13 mouse cellular contexts compared by ENCODE assay signal in genomic region chr7:84237655-84238054, GRCm38 (mm10).
A peak's percentile ranks its signal among the peaks of the same experiment; 100 is the strongest.
DNase-seq lines count a peak whose midpoint lies in the region; ATAC-seq lines count a peak whose summit lies in the region.
"Had no signal": no experiment of that assay in that cellular context is flagged by ENCODE, and none has a peak within 500 bp of the region (broad histone marks: within the 10 kb centered on the region; RNA-seq: fewer than 3 reads in every experiment).

No protein-coding gene starts in this region.

- peak; percentile 69; the same call in 1 of the 2 replicates for ATAC-seq in kidney, embryonic 15.5 days (replicated peaks; ENCODE audit: low FRiP score)
- peak; percentile 82 for ATAC-seq in embryonic facial prominence, embryonic 14.5 days (ENCODE audit: low read depth)
- ATAC-seq in lung, embryonic 16.5 days (ENCODE audit: low read depth) = peak; percentile 79; the same call in 1 of the 2 replicates
- ATAC-seq in hindbrain, embryonic 16.5 days = no peak
- ATAC-seq: Patski had no signal

- WGBS in kidney, embryonic 15.5 days = 23% methylated on average over 4 of the region's 4 CpGs
- WGBS in embryonic facial prominence, embryonic 14.5 days = 60% methylated on average over 4 of the region's 4 CpGs
- 45% methylated on average over 4 of the region's 4 CpGs for WGBS in lung, embryonic 16.5 days
- WGBS in hindbrain, embryonic 16.5 days = 65% methylated on average over 4 of the region's 4 CpGs

- H3K27me3 ChIP-seq in kidney, embryonic 15.5 days = no peaks in the 10 kb centered on the region
- H3K27me3 ChIP-seq in embryonic facial prominence, embryonic 14.5 days (replicated peaks; ENCODE audit: control insufficient read depth, insufficient read depth, low read length) = no peaks in the 10 kb centered on the region
- no peaks in the 10 kb centered on the region for H3K27me3 ChIP-seq in lung, embryonic 16.5 days (ENCODE audit: control insufficient read depth, insufficient read depth, low read depth, low read length)
- H3K27me3 ChIP-seq in hindbrain, embryonic 16.5 days (replicated peaks; ENCODE audit: control insufficient read depth, insufficient read depth, low read length) = no peaks in the 10 kb centered on the region
- H3K27me3 ChIP-seq: Patski had no signal

- no peak overlapping the region for H3K27ac ChIP-seq in kidney, embryonic 15.5 days
- H3K27ac ChIP-seq in embryonic facial prominence, embryonic 14.5 days (replicated peaks; ENCODE audit: low read depth, low read length) = no peak overlapping the region
- H3K27ac ChIP-seq in lung, embryonic 16.5 days (ENCODE audit: low read length) = peak overlapping the region; percentile 48
- no peak overlapping the region for H3K27ac ChIP-seq in hindbrain, embryonic 16.5 days (ENCODE audit: low read depth, low read length)

- H3K9ac ChIP-seq in kidney, embryonic 15.5 days = no peak overlapping the region
- no peak overlapping the region for H3K9ac ChIP-seq in embryonic facial prominence, embryonic 14.5 days (ENCODE audit: low read depth, low read length)
- H3K9ac ChIP-seq in lung, embryonic 16.5 days (ENCODE audit: low read length) = no peak overlapping the region
- no peak overlapping the region for H3K9ac ChIP-seq in hindbrain, embryonic 16.5 days (ENCODE audit: low read depth, low read length)

- no peak overlapping the region for H3K4me2 ChIP-seq in kidney, embryonic 15.5 days
- no peak overlapping the region for H3K4me2 ChIP-seq in embryonic facial prominence, embryonic 14.5 days (ENCODE audit: low read depth, low read length)
- no peak overlapping the region for H3K4me2 ChIP-seq in lung, embryonic 16.5 days (ENCODE audit: low read depth, low read length)
- H3K4me2 ChIP-seq in hindbrain, embryonic 16.5 days (ENCODE audit: low read length) = no peak overlapping the region

- no peaks in the 10 kb centered on the region for H3K9me3 ChIP-seq in kidney, embryonic 15.5 days (replicated peaks)
- H3K9me3 ChIP-seq in embryonic facial prominence, embryonic 14.5 days (ENCODE audit: control insufficient read depth, low read length) = no peaks in the 10 kb centered on the region
- H3K9me3 ChIP-seq in lung, embryonic 16.5 days (ENCODE audit: control insufficient read depth, low read length) = no peaks in the 10 kb centered on the region
- no peaks in the 10 kb centered on the region for H3K9me3 ChIP-seq in hindbrain, embryonic 16.5 days (ENCODE audit: control insufficient read depth, low read length)

- H3K4me1 ChIP-seq in kidney, embryonic 15.5 days = 0 out of 2 replicates have a peak, but pooled peaks cover 6% of the 10 kb centered on the region
- H3K4me1 ChIP-seq in embryonic facial prominence, embryonic 14.5 days (ENCODE audit: control insufficient read depth, insufficient read depth, low read length) = no peaks in the 10 kb centered on the region
- H3K4me1 ChIP-seq in lung, embryonic 16.5 days (replicated peaks; ENCODE audit: control insufficient read depth, insufficient read depth, low read length) = peaks cover 8% of the 10 kb centered on the region
- H3K4me1 ChIP-seq in hindbrain, embryonic 16.5 days (ENCODE audit: control insufficient read depth, insufficient read depth, low read depth, low read length) = no peaks in the 10 kb centered on the region

- no peaks in the 10 kb centered on the region for H3K36me3 ChIP-seq in kidney, embryonic 15.5 days
- no peaks in the 10 kb centered on the region for H3K36me3 ChIP-seq in embryonic facial prominence, embryonic 14.5 days (ENCODE audit: control insufficient read depth, insufficient read depth, low read length)
- no peaks in the 10 kb centered on the region for H3K36me3 ChIP-seq in lung, embryonic 16.5 days (ENCODE audit: control insufficient read depth, insufficient read depth, low read length)
- no peaks in the 10 kb centered on the region for H3K36me3 ChIP-seq in hindbrain, embryonic 16.5 days (ENCODE audit: control insufficient read depth, insufficient read depth, low read length)

- DNase-seq in kidney, adult 8-10 months = no peak
- peak; percentile 68 for DNase-seq in embryonic facial prominence, embryonic 14.5 days (ENCODE audit: low spot score)
- peak; percentile 12 for DNase-seq in retina, postnatal 1 day
- DNase-seq in gastrocnemius, adult 8-10 months (ENCODE audit: low spot score in 2 of 2) = no peak
- no peak for DNase-seq in urinary bladder, postnatal 36 days (ENCODE audit: low spot score in 2 of 2)
- DNase-seq: cerebellum, postnatal 25 days; gastrocnemius, postnatal 25 days; kidney, postnatal 36 days; layer of hippocampus, postnatal 36 days had no signal

- no peak overlapping the region for H3K4me3 ChIP-seq in kidney, embryonic 15.5 days (replicated peaks)
- no peak overlapping the region for H3K4me3 ChIP-seq in embryonic facial prominence, embryonic 14.5 days (ENCODE audit: low read depth, low read length)
- H3K4me3 ChIP-seq in lung, embryonic 16.5 days (ENCODE audit: low read length) = no peak overlapping the region
- no peak overlapping the region for H3K4me3 ChIP-seq in hindbrain, embryonic 16.5 days (ENCODE audit: low read length)

Comparison
In these comparisons a context has a peak if more than half of its experiments do, and no peak if none do; other contexts are left out.
1. DNase-seq: peak in embryonic facial prominence, embryonic 14.5 days (single experiment) and retina, postnatal 1 day (single experiment); none in kidney, adult 8-10 months (0 of 2), gastrocnemius, adult 8-10 months (0 of 2) and urinary bladder, postnatal 36 days (0 of 2).